Mouse (Mus musculus) cerebellum, adult 11-12 months (tissue): ENCODE data around the gene 2610044O15Rik8.

Experiments used
- DNase-seq: peaks from one replicate; pipeline ENCODE4 v3.0.0; 2022

Gene 2610044O15Rik8

DNA sequence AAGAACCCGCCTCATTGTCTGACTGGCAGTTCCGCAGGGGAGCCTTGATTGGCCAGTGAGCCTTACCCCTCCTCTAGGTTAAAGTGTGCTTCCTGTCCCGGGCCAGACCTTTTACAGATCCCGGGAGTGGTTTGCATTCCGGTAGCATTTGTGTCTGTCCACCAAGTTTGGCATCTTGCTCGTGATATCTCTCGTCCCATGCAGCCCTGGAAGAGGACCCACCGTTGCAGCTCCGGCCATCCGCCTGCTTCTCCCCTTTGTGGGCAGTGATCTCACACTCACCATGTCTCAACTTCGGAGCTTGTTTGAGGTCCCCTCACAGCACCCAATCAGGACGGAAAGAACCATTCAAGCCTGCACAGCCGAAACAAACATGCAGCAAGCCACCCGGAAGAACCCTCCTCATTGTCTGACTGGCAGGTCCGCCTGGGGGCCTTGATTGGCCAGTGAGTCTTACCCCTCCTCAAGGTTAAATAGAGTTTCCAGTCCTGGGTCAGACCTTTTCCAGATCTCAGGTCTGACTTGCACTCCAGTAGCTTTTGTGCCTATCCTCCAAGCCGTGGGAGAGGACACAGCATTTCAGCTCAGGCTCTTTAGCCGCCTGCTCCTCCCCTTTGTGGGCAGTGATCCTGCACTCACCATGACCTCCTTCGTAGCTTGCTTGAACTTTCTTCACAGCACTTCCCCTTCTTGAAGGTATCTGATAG is at the start of gene 2610044O15Rik8:
Gene 2610044O15Rik8 (minus strand): TSS at position 380 of the 707 bp plus-strand sequence.
- peak; percentile 85 for DNase-seq

GRCm38 (mm10) chr8:129265918-129266317 is 31.7 kb upstream of the 2610044O15Rik8 start:
- no peak for DNase-seq

DNA sequence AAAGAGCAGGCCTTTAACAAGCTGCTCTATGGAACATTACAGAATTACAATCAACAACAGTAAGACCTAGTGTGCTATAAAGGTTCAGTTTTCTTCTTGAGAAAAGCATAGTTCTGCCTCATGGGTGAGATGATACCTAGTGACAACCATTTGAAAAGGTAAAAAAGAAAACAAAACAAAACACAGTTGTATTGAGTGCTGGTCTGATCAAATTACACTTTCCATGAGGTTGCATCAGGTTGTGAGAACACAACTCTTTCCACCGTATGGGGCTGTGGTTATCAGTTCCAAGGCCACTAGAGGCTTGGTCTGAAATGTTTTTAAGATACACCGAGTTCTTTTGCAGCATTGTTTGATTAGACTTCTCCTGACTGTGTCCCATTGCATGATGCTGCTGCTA is 30.1 kb upstream of the 2610044O15Rik8 start:
- no peak for DNase-seq

GRCm38 (mm10) chr8:129263211-129263927 is 29.2 kb upstream of the 2610044O15Rik8 start:
- DNase-seq: peak; percentile 74

DNA sequence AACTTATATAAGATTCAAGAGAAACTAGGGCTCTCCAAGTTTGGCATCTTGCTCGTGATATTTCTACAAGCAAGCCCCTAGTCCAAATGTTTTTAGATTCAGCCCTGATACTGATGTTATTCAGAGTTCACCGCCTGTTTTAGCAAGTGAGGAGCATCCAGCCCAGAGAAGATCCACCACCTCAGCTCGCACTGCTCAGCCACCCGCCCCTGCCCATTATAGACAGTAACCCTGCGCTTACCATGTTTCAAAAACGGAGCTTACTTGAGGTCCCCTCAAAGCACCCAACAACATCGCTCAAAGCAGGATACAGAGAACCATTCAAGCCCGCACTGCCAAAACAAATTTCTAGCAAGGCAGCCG is 561 bp downstream of the 2610044O15Rik8 start:
- no peak for DNase-seq
